Mouse (Mus musculus) MEL (cell line): ENCODE data around the gene Sult1d1.

ENCODE experiments used
- CTCF ChIP-seq, 3 experiments: IDR thresholded peaks in 2 of 3; conservative IDR thresholded peaks in 1 of 3; 2 replicates each; pipeline ENCODE4 v1.5.1; 2011 to 2012; ENCODE audit warnings: low read length in 3 of 3, low read depth in 2 of 3, mild to moderate bottlenecking in 2 of 3, improper control_type of control experiment in 1 of 3, inconsistent platforms in 1 of 3, mixed read lengths in 1 of 3, moderate library complexity in 1 of 3; ENCODE audit not compliant: control insufficient read depth in 1 of 3, insufficient read depth in 1 of 3, poor library complexity in 1 of 3, severe bottlenecking in 1 of 3
- EP300 ChIP-seq, 2 experiments: IDR thresholded peaks; 2 replicates each; pipeline ENCODE4 v1.6.1; 2011; ENCODE audit warnings: improper control_type of control experiment in 2 of 2, low read length in 2 of 2, low read depth in 1 of 2, mild to moderate bottlenecking in 1 of 2
- MAZ ChIP-seq: IDR thresholded peaks from 2 replicates; pipeline ENCODE4 v1.6.1; 2012; ENCODE audit warnings: low read depth, mild to moderate bottlenecking, inconsistent platforms, low read length, improper control_type of control experiment
- POLR2AphosphoS2 ChIP-seq: IDR thresholded peaks from 2 replicates; pipeline ENCODE4 v1.6.1; 2011; ENCODE audit warnings: low read length, improper control_type of control experiment
- USF2 ChIP-seq, 2 experiments: IDR thresholded peaks; 2 replicates each; pipeline ENCODE4 v1.6.1; 2011 to 2012; ENCODE audit warnings: improper control_type of control experiment in 2 of 2, low read length in 2 of 2, borderline replicate concordance in 1 of 2, inconsistent platforms in 1 of 2, low read depth in 1 of 2, mild to moderate bottlenecking in 1 of 2; ENCODE audit not compliant: insufficient read depth in 1 of 2
- ZKSCAN1 ChIP-seq: IDR thresholded peaks from 2 replicates; pipeline ENCODE4 v1.6.1; 2012; ENCODE audit warnings: low read depth, mild to moderate bottlenecking, inconsistent platforms, low read length, improper control_type of control experiment, moderate library complexity

DNA sequence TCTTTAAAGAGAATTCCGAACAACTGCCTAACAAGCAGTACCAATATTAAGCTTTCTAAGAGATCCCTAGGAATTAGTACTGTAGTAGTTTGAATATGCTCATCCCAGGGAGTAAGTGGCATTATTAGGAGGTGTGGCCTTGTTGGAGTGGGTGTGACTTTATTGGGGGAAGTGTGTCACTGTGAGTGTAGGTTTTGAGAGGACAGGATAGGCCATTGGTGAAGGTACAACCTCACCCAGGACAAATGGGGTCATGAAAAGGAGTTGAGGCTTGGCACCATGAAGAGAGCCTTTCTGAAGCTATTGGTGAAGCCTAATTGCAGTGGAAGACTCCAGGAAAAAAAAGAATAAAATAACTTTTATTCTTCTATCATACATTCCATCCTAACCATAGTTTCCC lies 1.5 kb downstream of the Sult1d1 start:
- TF ChIP-seq CTCF (IDR thresholded peaks at IDR 0.05 in 2 of 3, conservative IDR thresholded peaks at IDR 0.05 in 1 of 3; ENCODE audit: control insufficient read depth in 1 of 3, insufficient read depth in 1 of 3, low read depth in 2 of 3, low read length in 3 of 3, poor library complexity in 1 of 3, severe bottlenecking in 1 of 3) (no peak), POLR2AphosphoS2 (no peak), EP300 (IDR thresholded peaks at IDR 0.05; ENCODE audit: low read depth in 1 of 2, low read length in 2 of 2) (no peak), MAZ (no peak), ZKSCAN1 (no peak), USF2 (IDR thresholded peaks at IDR 0.05; ENCODE audit: borderline replicate concordance in 1 of 2, insufficient read depth in 1 of 2, low read depth in 1 of 2, low read length in 2 of 2) (no peak)
